Mouse (Mus musculus): ENCODE measurements around the gene Pkd1l1.

DNA sequence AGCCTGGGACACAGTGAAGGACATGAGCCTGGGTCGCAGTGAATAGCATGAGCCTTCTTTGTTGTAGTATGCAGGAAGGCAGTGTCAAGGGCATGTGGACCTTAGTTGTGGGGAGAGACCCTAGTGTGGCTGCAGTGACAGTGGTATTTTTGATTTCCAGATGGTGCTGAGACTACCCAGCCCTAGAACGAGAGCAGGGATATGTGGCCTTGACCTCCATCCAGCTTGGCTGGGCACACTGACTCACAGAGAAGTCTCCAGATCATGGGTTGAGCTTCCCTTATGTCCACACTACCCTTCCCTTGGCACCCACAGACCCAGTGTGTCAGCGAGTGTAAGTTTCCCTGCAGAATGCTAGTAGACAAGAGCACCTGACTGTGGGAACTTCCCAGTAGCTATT lies 178.0 kb downstream of the Pkd1l1 start:
- TF ChIP-seq CTCF (IDR thresholded peaks at IDR 0.05; ENCODE audit: borderline replicate concordance, insufficient read depth, low read depth, low read length) (no peak), POLR2A (IDR thresholded peaks at IDR 0.05; ENCODE audit: borderline replicate concordance, insufficient read depth, low read length) (no peak)

Data from cerebellum, adult 2 months (tissue).